Mouse (Mus musculus): Measurements from ENCODE around the gene Ptpn3. TPM values are rescaled to one million over a fixed set of nuclear protein-coding genes. Genes with fewer than 3 reads are reported as not detected.

The Ptpn3 gene
- polyA plus RNA-seq, 1 experiment from 2014 or later = 1.0 TPM

DNA sequence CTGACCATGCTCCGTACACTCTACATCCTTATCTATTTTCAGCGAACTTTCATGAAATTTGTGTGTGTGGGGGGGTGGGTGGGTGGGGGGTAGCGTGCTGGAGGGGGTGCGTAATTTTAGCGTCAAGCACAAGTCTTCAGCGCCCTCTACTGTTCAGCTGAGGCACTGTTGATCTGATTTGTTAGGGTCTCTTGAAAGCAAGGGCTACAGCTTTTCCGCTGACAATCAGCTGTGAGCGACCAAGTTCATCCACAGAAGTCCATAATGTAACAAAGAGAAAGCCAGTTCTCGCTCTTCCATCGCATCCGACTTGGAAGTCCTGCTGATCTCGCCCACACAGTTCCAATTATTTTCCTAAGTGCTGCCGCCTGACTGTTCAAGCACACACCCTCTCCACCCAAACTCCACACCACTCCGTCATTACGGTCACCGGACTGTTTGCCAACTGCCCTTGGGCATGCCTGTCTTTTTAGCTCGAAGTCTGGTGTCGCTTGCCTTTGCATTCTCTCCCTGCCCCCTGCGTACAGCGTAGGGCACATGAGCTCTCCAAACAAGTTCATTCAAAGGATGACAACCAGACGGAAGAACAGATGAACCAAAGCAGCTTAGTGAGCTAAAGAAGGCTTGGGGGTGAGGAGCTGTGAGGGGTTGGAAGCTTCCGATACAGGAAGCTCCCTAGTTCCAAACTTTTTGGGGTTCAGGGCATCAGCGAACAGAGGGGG, 19.1 kb upstream of the Ptpn3 start:
- Histone ChIP-seq H3K36me3 (ENCODE audit: control insufficient read depth, insufficient read depth) (no peaks in the 10 kb centered on the region), H3K9ac (ENCODE audit: low read depth, low read length) (no peak overlapping the region), H3K27ac (ENCODE audit: low read length) (no peak overlapping the region), H3K27me3 (ENCODE audit: control insufficient read depth, insufficient read depth, low read depth, low read length) (no peaks in the 10 kb centered on the region; the same call in 1 of the 2 replicates), H3K4me2 (ENCODE audit: low read depth, low read length) (no peak overlapping the region), H3K4me3 (ENCODE audit: low read depth, low read length) (no peak overlapping the region), H3K4me1 (ENCODE audit: control insufficient read depth, low read depth, low read length) (no peaks in the 10 kb centered on the region; the same call in none of the 2 replicates), H3K9me3 (replicated peaks; ENCODE audit: control insufficient read depth, low read length) (no peaks in the 10 kb centered on the region)
- ATAC-seq (ENCODE audit: low read depth) = no peak
- WGBS (ENCODE audit: insufficient replicate concordance) = 28% methylated on average over 23 of the region's 23 CpGs

GRCm38 (mm10) chr4:57318525-57319212, 17.0 kb upstream of the Ptpn3 start:
- Histone ChIP-seq H3K9ac (ENCODE audit: low read depth, low read length) (no peak overlapping the region), H3K4me3 (ENCODE audit: low read depth, low read length) (no peak overlapping the region), H3K4me2 (ENCODE audit: low read depth, low read length) (0 out of 2 replicates have a peak overlapping the region, but pooled peaks have one; percentile 20), H3K4me1 (ENCODE audit: control insufficient read depth, low read depth, low read length) (no peaks in the 10 kb centered on the region; the same call in none of the 2 replicates), H3K36me3 (ENCODE audit: control insufficient read depth, insufficient read depth) (no peaks in the 10 kb centered on the region), H3K27me3 (ENCODE audit: control insufficient read depth, insufficient read depth, low read depth, low read length) (no peaks in the 10 kb centered on the region; the same call in 1 of the 2 replicates), H3K27ac (ENCODE audit: low read length) (peak overlapping the region; percentile 55; the same call in 1 of the 2 replicates), H3K9me3 (replicated peaks; ENCODE audit: control insufficient read depth, low read length) (no peaks in the 10 kb centered on the region)
- peak; percentile 66 for ATAC-seq (ENCODE audit: low read depth)
- 21% methylated on average over 10 of the region's 10 CpGs for WGBS (ENCODE audit: insufficient replicate concordance)

GRCm38 (mm10) chr4:57312256-57313166, 10.9 kb upstream of the Ptpn3 start:
- H3K27ac ChIP-seq (ENCODE audit: low read length) = no peak overlapping the region
- H3K4me1 ChIP-seq (ENCODE audit: control insufficient read depth, low read depth, low read length) = no peaks in the 10 kb centered on the region
- 53% methylated on average over 8 of the region's 8 CpGs for WGBS (ENCODE audit: insufficient replicate concordance)
- 0 out of 2 replicates have a peak, but pooled peaks have one; percentile 21 for ATAC-seq (ENCODE audit: low read depth)
- no peak overlapping the region for H3K4me3 ChIP-seq (ENCODE audit: low read depth, low read length)
- H3K4me2 ChIP-seq (ENCODE audit: low read depth, low read length) = no peak overlapping the region
- no peaks in the 10 kb centered on the region for H3K36me3 ChIP-seq (ENCODE audit: control insufficient read depth, insufficient read depth)
- no peak overlapping the region for H3K9ac ChIP-seq (ENCODE audit: low read depth, low read length)
- no peaks in the 10 kb centered on the region for H3K27me3 ChIP-seq (ENCODE audit: control insufficient read depth, insufficient read depth, low read depth, low read length)
- no peaks in the 10 kb centered on the region for H3K9me3 ChIP-seq (replicated peaks; ENCODE audit: control insufficient read depth, low read length)

DNA sequence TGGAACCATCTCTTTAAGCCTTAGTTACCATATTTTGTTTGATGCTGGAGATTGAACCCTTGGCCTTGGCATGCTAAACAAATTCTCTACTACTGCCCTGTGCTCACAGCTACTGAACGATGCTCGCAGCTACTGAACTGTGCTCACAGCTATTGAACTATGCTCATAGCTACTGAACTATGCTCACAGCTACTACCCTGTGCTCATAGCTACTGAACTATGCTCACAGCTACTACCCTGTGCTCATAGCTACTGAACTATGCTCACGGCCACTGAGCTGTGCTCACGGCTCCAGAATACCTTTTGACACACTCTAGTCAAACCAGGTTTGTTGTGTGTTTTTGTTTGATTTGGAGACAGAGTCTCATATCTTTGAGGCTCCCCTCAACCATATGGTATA, 10.1 kb upstream of the Ptpn3 start:
- H3K27ac ChIP-seq (ENCODE audit: low read length) = no peak overlapping the region
- no peaks in the 10 kb centered on the region for H3K9me3 ChIP-seq (replicated peaks; ENCODE audit: control insufficient read depth, low read length)
- H3K4me1 ChIP-seq (ENCODE audit: control insufficient read depth, low read depth, low read length) = no peaks in the 10 kb centered on the region
- H3K4me2 ChIP-seq (ENCODE audit: low read depth, low read length) = no peak overlapping the region
- H3K9ac ChIP-seq (ENCODE audit: low read depth, low read length) = no peak overlapping the region
- peak; percentile 59 for ATAC-seq (ENCODE audit: low read depth)
- no peaks in the 10 kb centered on the region for H3K36me3 ChIP-seq (ENCODE audit: control insufficient read depth, insufficient read depth)
- WGBS (ENCODE audit: insufficient replicate concordance) = 53% methylated on average over 4 of the region's 4 CpGs
- no peak overlapping the region for H3K4me3 ChIP-seq (ENCODE audit: low read depth, low read length)
- H3K27me3 ChIP-seq (ENCODE audit: control insufficient read depth, insufficient read depth, low read depth, low read length) = no peaks in the 10 kb centered on the region

DNA sequence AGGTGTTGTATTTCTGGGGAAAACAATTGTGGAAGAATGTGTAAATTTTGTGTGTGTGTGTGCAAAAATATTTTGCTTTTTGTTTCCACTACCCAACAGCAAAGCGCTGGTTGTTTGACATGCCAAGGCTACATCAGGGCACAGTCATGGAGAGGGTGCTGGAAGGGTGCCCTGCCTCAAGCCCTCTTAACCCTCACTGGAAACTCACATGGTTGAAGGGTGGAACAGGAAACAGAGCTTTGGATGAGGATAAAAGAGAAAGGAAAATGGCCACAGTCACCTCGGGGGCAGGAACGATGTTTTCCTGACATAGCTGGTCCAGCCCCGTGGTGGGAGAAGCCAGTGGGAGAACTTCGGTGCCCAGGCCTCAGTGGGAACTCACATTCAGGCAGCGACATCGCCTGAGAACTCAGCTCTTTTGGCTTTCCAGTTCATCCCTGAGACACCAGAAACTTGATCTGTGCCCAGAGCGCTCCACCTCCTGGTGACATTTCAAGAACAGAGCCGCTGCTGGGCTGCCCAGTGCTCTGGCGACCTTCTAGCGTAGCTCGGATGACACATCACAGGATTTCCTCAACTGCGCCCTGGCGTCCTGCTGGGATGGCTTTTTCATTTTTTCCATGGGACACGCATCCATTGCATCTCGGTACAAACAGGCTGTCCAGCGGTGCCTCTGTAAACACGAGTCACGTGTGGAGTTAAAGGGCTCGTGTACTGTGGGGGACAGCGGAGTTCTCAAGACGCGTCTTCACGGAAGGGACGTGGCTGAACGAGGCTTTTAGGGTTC, 6.8 kb upstream of the Ptpn3 start:
- H3K4me3 ChIP-seq (ENCODE audit: low read depth, low read length) = no peak overlapping the region
- H3K36me3 ChIP-seq (ENCODE audit: control insufficient read depth, insufficient read depth) = no peaks in the 10 kb centered on the region

DNA sequence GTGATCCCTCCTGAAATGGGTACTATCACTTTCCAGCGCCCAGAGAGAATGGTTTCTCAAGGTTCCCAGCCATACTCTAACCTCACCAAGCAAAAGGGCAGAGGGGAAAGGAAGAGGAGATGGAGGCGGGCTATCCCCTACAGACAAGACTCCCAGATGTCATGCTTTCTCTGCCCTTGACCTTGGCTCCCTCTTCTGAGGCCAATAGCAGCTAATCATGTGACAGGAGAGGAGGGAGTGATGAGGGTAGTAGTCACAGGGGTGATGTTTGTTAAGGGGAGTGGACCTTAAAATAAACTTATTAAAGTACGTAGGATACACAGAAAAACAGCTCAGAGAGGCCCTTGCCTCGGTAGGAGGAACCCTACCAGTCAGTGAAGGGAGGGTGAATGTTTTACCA, 6.1 kb upstream of the Ptpn3 start:
- Histone ChIP-seq H3K27me3 (ENCODE audit: control insufficient read depth, insufficient read depth, low read depth, low read length) (no peaks in the 10 kb centered on the region), H3K27ac (ENCODE audit: low read length) (no peak overlapping the region), H3K4me1 (ENCODE audit: control insufficient read depth, low read depth, low read length) (no peaks in the 10 kb centered on the region), H3K36me3 (ENCODE audit: control insufficient read depth, insufficient read depth) (no peaks in the 10 kb centered on the region), H3K4me2 (ENCODE audit: low read depth, low read length) (no peak overlapping the region), H3K9me3 (replicated peaks; ENCODE audit: control insufficient read depth, low read length) (no peaks in the 10 kb centered on the region), H3K9ac (ENCODE audit: low read depth, low read length) (no peak overlapping the region), H3K4me3 (ENCODE audit: low read depth, low read length) (no peak overlapping the region)
- ATAC-seq (ENCODE audit: low read depth) = no peak
- 45% methylated on average over 4 of the region's 4 CpGs for WGBS (ENCODE audit: insufficient replicate concordance)

More for the DNA sequence above, 6.8 kb upstream of the Ptpn3 start:
- H3K27ac ChIP-seq (ENCODE audit: low read length) = no peak overlapping the region
- H3K27me3 ChIP-seq (ENCODE audit: control insufficient read depth, insufficient read depth, low read depth, low read length) = no peaks in the 10 kb centered on the region
- WGBS (ENCODE audit: insufficient replicate concordance) = 36% methylated on average over 26 of the region's 26 CpGs
- no peak for ATAC-seq (ENCODE audit: low read depth)
- no peaks in the 10 kb centered on the region for H3K4me1 ChIP-seq (ENCODE audit: control insufficient read depth, low read depth, low read length)
- no peak overlapping the region for H3K9ac ChIP-seq (ENCODE audit: low read depth, low read length)
- H3K9me3 ChIP-seq (replicated peaks; ENCODE audit: control insufficient read depth, low read length) = no peaks in the 10 kb centered on the region
- H3K4me2 ChIP-seq (ENCODE audit: low read depth, low read length) = no peak overlapping the region

GRCm38 (mm10) chr4:57306260-57306659, 4.6 kb upstream of the Ptpn3 start:
- ATAC-seq (ENCODE audit: low read depth) = no peak
- Histone ChIP-seq H3K36me3 (ENCODE audit: control insufficient read depth, insufficient read depth) (no peaks in the 10 kb centered on the region), H3K4me3 (ENCODE audit: low read depth, low read length) (no peak overlapping the region), H3K4me1 (ENCODE audit: control insufficient read depth, low read depth, low read length) (no peaks in the 10 kb centered on the region), H3K9me3 (replicated peaks; ENCODE audit: control insufficient read depth, low read length) (no peaks in the 10 kb centered on the region), H3K4me2 (ENCODE audit: low read depth, low read length) (no peak overlapping the region), H3K9ac (ENCODE audit: low read depth, low read length) (no peak overlapping the region), H3K27ac (ENCODE audit: low read length) (no peak overlapping the region), H3K27me3 (ENCODE audit: control insufficient read depth, insufficient read depth, low read depth, low read length) (peaks cover 11% of the 10 kb centered on the region)
- 21% methylated on average over 4 of the region's 4 CpGs for WGBS (ENCODE audit: insufficient replicate concordance)

- Histone ChIP-seq H3K4me1 (ENCODE audit: control insufficient read depth, low read depth, low read length) (no peaks in the 10 kb centered on the region), H3K4me2 (ENCODE audit: low read depth, low read length) (no peak overlapping the region), H3K36me3 (ENCODE audit: control insufficient read depth, insufficient read depth) (no peaks in the 10 kb centered on the region), H3K27ac (ENCODE audit: low read length) (no peak overlapping the region), H3K27me3 (ENCODE audit: control insufficient read depth, insufficient read depth, low read depth, low read length) (peaks cover 16% of the 10 kb centered on the region), H3K9me3 (replicated peaks; ENCODE audit: control insufficient read depth, low read length) (no peaks in the 10 kb centered on the region), H3K9ac (ENCODE audit: low read depth, low read length) (no peak overlapping the region), H3K4me3 (ENCODE audit: low read depth, low read length) (no peak overlapping the region)
- ATAC-seq (ENCODE audit: low read depth) = no peak
- 46% methylated on average over 7 of the region's 7 CpGs for WGBS (ENCODE audit: insufficient replicate concordance)
Observed at GRCm38 (mm10) chr4:57305644-57306043, 4.0 kb upstream of the Ptpn3 start.

Data from liver, embryonic 16.5 days (tissue).